Mouse (Mus musculus): ENCODE measurements around the gene Cntfr.

GRCm38 (mm10) chr4:41681176-41681575 is 15.7 kb downstream of the Cntfr start:
- TF ChIP-seq CTCF (IDR thresholded peaks at IDR 0.05), result no peak
- no peak for TF ChIP-seq EP300 (IDR thresholded peaks at IDR 0.05)
